Mouse (Mus musculus) fibroblast of lung, adult 2 months (primary cell): ENCODE data around the gene Dhrs7b.
"Not testable (repeated sequence)": the region's sequence is repeated elsewhere in the genome, so short reads cannot be mapped to it uniquely, and the experiment has no call there.

ENCODE experiments used
- DNase-seq: peaks from one replicate; pipeline ENCODE4 v3.0.0-alpha.2; 2011; ENCODE audit warnings: low read depth

Dhrs7b gene

GRCm38 (mm10) chr11:60841467-60842200 is 11.2 kb downstream of the Dhrs7b start:
- DNase-seq: peak; percentile 66

GRCm38 (mm10) chr11:60843412-60843811 is 13.0 kb downstream of the Dhrs7b start:
- no peak for DNase-seq

- no peak for DNase-seq
Measured at GRCm38 (mm10) chr11:60845415-60845814, 15.0 kb downstream of the Dhrs7b start.

- no peak for DNase-seq
Measured at GRCm38 (mm10) chr11:60856587-60856986, 26.2 kb downstream of the Dhrs7b start.

DNA sequence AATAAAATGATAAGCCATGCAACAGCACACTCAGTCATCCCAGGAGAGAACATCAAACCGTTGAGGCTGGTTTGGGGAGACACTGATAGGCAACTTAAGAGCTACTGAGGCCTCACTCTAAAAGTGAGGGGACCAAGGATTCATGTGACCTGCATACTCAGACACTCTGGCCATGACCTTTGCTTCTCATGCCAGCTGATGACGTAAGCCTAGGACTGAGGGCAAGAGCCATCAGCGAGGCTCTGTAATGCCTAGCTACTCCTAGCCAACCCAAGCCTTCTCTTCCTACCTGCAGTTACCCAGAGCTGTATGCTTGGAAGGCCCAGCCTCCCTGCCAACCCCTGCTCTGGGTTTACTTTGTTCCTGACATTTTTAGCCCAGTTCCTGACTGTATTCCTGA is 31.6 kb downstream of the Dhrs7b start:
- DNase-seq: no peak

- no peak for DNase-seq
Measured at GRCm38 (mm10) chr11:60863196-60863595, 32.8 kb downstream of the Dhrs7b start.

GRCm38 (mm10) chr11:60864166-60864565 is 33.7 kb downstream of the Dhrs7b start:
- DNase-seq: no peak

GRCm38 (mm10) chr11:60864916-60865315 is 34.5 kb downstream of the Dhrs7b start:
- DNase-seq: no peak

- DNase-seq: no peak
Measured at GRCm38 (mm10) chr11:60866021-60866420, 35.6 kb downstream of the Dhrs7b start.

DNA sequence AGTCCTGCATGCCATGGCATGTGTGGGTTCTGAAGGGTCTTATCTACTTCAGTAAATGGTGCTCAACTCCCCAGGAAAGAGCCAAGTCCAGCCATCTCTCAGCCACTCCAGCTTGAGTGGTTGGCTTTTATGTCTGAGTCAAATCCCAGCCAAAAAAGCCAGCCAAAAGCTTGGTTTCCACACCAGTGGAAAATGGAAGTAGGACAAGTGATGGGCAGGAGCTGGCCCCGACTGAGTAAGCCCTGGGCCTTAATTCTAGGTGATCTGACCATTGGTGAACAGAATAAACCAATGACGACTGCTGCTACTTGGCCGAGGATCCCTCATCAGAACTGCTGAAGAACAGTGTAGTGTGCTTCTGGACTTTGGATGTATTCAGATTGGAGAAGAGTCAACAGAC is 37.0 kb downstream of the Dhrs7b start:
- no peak for DNase-seq

GRCm38 (mm10) chr11:60867904-60868303 is 37.5 kb downstream of the Dhrs7b start:
- no peak for DNase-seq

DNA sequence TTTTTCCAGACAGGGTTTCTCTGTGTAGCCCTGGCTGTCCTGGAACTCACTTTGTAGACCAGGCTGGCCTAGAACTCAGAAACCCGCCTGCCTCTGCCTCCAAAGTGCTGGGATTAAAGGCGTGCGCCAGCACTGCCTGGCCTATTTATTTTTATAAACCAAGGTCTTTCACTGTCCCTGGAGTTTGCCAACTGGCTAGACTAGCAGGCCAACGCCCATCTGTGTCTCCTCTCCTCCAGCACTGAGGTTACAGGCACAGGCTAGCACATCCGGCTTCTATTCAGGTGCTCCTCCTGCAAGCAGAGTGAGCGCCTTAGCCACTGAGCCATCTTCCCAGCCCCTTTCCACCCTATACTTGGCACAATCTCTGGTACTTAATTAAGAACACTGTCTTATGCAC is 39.0 kb downstream of the Dhrs7b start:
- DNase-seq: not testable (repeated sequence)

GRCm38 (mm10) chr11:60871409-60871808 is 41.0 kb downstream of the Dhrs7b start:
- no peak for DNase-seq

GRCm38 (mm10) chr11:60873101-60873500 is 42.7 kb downstream of the Dhrs7b start:
- DNase-seq: no peak

DNA sequence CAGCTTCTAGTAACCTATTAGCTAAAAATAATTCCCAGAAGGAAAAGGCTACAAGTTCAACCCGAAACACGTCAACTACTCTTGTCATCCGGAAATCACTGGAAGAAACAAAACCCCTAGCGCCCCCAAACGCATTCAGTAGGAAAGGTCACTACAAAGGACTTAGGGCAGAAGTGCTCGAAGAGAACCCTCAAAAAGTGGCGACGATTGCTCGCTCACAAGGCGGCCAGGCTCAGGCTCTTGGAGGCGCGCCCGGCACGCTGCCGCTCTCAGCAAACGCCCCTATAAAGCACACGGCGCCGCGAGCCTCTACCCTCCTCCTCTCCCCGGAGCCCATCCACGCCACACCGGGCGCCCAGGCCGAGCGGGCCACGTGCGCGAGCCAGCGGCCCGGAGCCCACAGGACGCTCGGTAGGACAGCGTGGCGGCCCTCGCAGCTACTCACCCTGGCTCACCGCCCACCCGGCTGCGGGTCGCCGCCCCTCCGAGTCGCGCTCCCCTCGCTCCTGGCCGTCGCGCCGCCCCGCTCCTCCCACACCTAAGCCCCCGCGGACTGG is 47.7 kb downstream of the Dhrs7b start:
- DNase-seq: no peak

- DNase-seq: peak; percentile 93
Measured at GRCm38 (mm10) chr11:60878675-60879294, 48.4 kb downstream of the Dhrs7b start, which contains the start of gene Tmem11. TSS of gene Tmem11 (minus strand) at chr11:60879272.

GRCm38 (mm10) chr11:60879423-60879822 is 49.0 kb downstream of the Dhrs7b start:
- no peak for DNase-seq

- DNase-seq: no peak
Measured at GRCm38 (mm10) chr11:60880559-60880958, 50.1 kb downstream of the Dhrs7b start.

DNA sequence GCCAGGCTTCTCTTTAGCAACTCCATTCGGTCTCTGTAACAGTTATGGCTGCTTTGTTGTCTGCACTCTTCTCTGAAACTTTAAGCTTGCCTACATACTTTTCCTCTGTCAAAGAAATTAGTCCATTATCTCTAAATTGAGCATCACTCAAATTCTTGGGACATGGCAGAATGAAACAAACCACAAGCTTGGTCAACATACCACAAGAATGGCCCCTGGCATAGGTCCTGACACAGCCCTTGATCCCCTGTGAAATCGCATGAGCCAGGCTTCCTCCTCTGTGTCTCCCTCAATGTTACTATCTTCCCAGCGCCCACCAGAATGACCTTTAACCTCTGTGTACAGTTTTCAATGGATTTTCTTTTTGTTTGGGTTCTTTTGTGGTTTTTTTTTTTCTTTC is 52.0 kb downstream of the Dhrs7b start:
- DNase-seq: no peak

DNA sequence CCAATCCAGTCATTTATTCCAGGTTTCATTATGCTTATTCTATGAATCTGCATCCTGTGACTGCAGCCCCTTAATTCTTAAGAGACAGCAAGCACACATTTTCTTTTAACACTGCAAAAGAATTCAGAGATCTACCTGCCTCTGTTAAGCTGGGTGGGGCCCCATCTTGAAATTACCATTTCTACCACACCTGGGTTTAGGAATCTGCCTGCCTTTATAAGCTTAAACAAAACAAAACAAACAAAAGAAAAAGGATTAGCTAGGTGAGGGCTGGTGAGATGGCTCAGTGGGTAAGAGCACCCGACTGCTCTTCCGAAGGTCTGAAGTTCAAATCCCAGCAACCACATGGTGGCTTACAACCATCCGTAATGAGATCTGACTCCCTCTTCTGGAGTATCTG is 56.6 kb downstream of the Dhrs7b start:
- DNase-seq: not testable (repeated sequence)

- no peak for DNase-seq
Measured at GRCm38 (mm10) chr11:60889861-60890260, 59.4 kb downstream of the Dhrs7b start.

GRCm38 (mm10) chr11:60890286-60890685 is 59.9 kb downstream of the Dhrs7b start:
- DNase-seq: no peak

GRCm38 (mm10) chr11:60890744-60891143 is 60.3 kb downstream of the Dhrs7b start:
- no peak for DNase-seq
